Mouse (Mus musculus): Measurements from ENCODE around the gene Gm14851. TPM values are rescaled to one million over a fixed set of nuclear protein-coding genes. Genes with fewer than 3 reads are reported as not detected.
"Not testable (repeated sequence)": the region's sequence is repeated elsewhere in the genome, so short reads cannot be mapped to it uniquely, and the experiment has no call there.

The Gm14851 gene
- not detected in 2 replicates for polyA plus RNA-seq (2015; fragmentation: Nextera tagmentation; extraction: Ambion mirVana)

DNA sequence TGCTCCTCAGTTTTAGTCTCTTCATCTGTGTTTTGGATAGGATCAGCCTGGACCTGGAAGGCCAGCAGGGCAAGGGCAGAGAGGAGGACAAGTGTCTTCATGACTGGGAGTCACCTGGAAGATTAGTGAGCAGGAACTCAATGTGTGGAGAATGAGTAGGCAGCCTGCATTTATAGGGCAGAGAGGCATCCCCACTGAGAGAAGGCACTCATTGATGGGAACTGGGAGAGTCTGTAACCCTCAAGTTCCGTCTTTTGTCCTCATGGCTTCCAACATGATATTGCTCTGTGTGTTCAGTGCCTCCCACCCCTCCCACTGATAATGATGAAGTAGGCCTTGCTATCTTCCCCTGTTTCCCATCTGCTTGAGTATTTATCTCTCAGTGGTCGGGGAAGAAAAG is at the start of gene Gm14851:
Gm14851 (minus strand) TSS at position 101 of the 400 bp plus-strand sequence.
- not testable (repeated sequence) for ATAC-seq; H3K4me2 ChIP-seq (replicated peaks; ENCODE audit: low read depth); H3K36me3 ChIP-seq (ENCODE audit: control insufficient read depth, insufficient read depth); H3K9me3 ChIP-seq (ENCODE audit: control insufficient read depth); H3K4me3 ChIP-seq (ENCODE audit: low read depth, low read length); H3K9ac ChIP-seq (ENCODE audit: low read depth, low read length); H3K27me3 ChIP-seq (replicated peaks; ENCODE audit: control insufficient read depth, insufficient read depth, low read length); H3K27ac ChIP-seq (ENCODE audit: low read depth, low read length); H3K4me1 ChIP-seq (replicated peaks; ENCODE audit: control insufficient read depth, insufficient read depth, low read length)
- WGBS, result 63% methylated on average over 1 of the region's 2 CpGs

DNA sequence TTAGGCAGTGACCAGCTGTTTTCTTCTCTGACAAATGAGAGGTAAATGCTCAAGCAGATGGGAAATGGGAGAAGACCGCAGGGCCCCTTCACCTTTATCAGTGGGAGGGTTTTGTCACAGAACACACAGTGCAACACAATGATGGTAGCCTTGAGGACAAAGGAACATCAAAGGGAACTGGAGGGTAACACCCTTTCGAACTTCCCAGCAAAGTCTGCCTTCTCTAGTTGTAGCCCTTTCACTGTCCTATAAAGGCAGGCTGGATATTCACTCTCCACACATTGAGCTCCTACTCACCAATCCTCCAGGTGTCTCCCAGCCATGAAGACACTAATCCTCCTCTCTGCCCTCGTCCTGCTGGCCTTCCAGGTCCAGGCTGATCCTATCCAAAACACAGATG is 38.5 kb upstream of the Gm14851 start, which contains the start of gene Defa30:
Defa30 (plus strand) TSS at position 301 of the 400 bp plus-strand sequence.
- H3K9ac ChIP-seq (ENCODE audit: low read depth, low read length); H3K9me3 ChIP-seq (ENCODE audit: control insufficient read depth); H3K27me3 ChIP-seq (replicated peaks; ENCODE audit: control insufficient read depth, insufficient read depth, low read length); H3K4me3 ChIP-seq (ENCODE audit: low read depth, low read length); H3K4me2 ChIP-seq (replicated peaks; ENCODE audit: low read depth); ATAC-seq; H3K27ac ChIP-seq (ENCODE audit: low read depth, low read length); H3K36me3 ChIP-seq (ENCODE audit: control insufficient read depth, insufficient read depth); H3K4me1 ChIP-seq (replicated peaks; ENCODE audit: control insufficient read depth, insufficient read depth, low read length): not testable (repeated sequence)
- 47% methylated on average over 3 of the region's 3 CpGs for WGBS

DNA sequence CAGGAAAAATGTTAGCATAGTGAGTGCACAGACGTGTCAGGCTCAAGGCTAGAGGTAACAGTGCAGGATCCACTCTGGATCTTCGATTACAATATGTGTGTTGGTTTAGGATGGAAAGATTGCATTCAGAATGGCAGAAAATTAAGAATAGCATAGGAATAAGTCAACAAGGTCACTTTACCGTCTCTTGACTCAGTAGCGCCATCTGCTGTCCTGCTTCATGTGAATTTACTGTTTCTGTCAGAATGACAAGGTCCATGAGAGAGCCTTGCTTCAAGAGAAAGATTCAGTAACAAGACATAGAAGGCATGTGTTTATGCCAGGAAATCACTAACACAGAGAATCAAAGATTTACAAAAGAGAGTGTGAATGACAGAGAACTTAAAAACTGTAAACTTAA is 2.7 kb downstream of the Gm14851 start:
- no peaks in the 10 kb centered on the region for H3K4me1 ChIP-seq (replicated peaks; ENCODE audit: control insufficient read depth, insufficient read depth, low read length)
- no peak overlapping the region for H3K9ac ChIP-seq (ENCODE audit: low read depth, low read length)
- H3K4me2 ChIP-seq (replicated peaks; ENCODE audit: low read depth), result no peak overlapping the region
- no peak overlapping the region for H3K4me3 ChIP-seq (ENCODE audit: low read depth, low read length)
- no peaks in the 10 kb centered on the region for H3K36me3 ChIP-seq (ENCODE audit: control insufficient read depth, insufficient read depth)
- no peak overlapping the region for H3K27ac ChIP-seq (ENCODE audit: low read depth, low read length)
- H3K9me3 ChIP-seq (ENCODE audit: control insufficient read depth), result no peaks in the 10 kb centered on the region
- H3K27me3 ChIP-seq (replicated peaks; ENCODE audit: control insufficient read depth, insufficient read depth, low read length), result no peaks in the 10 kb centered on the region
- ATAC-seq, result no peak
- TF ChIP-seq CTCF (IDR thresholded peaks at IDR 0.05; ENCODE audit: low read depth), result peak; percentile 52
- 41% methylated on average over 4 of the region's 4 CpGs for WGBS

DNA sequence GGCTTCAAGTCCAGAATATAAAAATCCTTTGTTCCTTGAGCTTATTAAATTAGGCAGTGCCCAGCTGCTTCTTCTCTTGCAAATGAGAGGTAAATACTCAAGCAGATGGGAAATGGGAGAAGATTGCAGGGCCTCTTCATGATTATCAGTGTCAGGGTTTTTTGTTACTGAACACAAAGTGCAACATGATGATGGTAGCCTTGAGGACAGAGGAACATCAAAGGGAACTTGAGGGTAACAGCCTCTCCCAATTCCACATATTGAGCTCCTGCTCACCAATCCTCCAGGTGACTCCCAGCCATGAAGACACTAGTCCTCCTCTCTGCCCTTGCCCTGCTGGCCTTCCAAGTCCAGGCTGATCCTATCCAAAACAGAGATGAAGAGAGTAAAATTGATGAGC is 11.7 kb downstream of the Gm14851 start, which contains the start of gene Defa25:
Defa25 (plus strand) TSS at position 301 of the 400 bp plus-strand sequence.
- H3K4me2 ChIP-seq (replicated peaks; ENCODE audit: low read depth); H3K27ac ChIP-seq (ENCODE audit: low read depth, low read length); H3K9ac ChIP-seq (ENCODE audit: low read depth, low read length); ATAC-seq; H3K4me3 ChIP-seq (ENCODE audit: low read depth, low read length); H3K36me3 ChIP-seq (ENCODE audit: control insufficient read depth, insufficient read depth); H3K4me1 ChIP-seq (replicated peaks; ENCODE audit: control insufficient read depth, insufficient read depth, low read length); H3K9me3 ChIP-seq (ENCODE audit: control insufficient read depth); H3K27me3 ChIP-seq (replicated peaks; ENCODE audit: control insufficient read depth, insufficient read depth, low read length): not testable (repeated sequence)

DNA sequence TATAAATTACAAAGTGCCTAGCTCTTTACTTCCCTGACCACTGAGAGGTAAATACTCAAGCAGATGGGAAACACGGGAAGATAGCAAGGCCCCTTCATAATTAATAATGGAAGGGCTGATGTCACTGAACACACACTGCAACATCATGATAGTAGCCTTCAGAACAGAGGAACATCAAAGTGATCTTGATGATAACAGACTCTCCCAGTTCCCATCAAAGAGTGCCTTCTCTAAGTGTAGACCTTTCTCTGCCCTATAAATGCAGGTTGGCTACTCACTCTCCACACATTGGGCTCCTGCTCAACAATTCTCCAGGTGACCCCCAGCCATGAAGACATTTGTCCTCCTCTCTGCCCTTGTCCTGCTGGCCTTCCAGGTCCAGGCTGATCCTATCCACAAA is 31.1 kb downstream of the Gm14851 start, which contains the start of gene Defa35:
Defa35 (plus strand) TSS at position 301 of the 400 bp plus-strand sequence.
- not testable (repeated sequence) for H3K4me1 ChIP-seq (replicated peaks; ENCODE audit: control insufficient read depth, insufficient read depth, low read length); ATAC-seq; H3K27me3 ChIP-seq (replicated peaks; ENCODE audit: control insufficient read depth, insufficient read depth, low read length); H3K9ac ChIP-seq (ENCODE audit: low read depth, low read length); H3K36me3 ChIP-seq (ENCODE audit: control insufficient read depth, insufficient read depth); H3K27ac ChIP-seq (ENCODE audit: low read depth, low read length); H3K9me3 ChIP-seq (ENCODE audit: control insufficient read depth); H3K4me3 ChIP-seq (ENCODE audit: low read depth, low read length); H3K4me2 ChIP-seq (replicated peaks; ENCODE audit: low read depth)
- 63% methylated on average over 1 of the region's 1 CpGs for WGBS

DNA sequence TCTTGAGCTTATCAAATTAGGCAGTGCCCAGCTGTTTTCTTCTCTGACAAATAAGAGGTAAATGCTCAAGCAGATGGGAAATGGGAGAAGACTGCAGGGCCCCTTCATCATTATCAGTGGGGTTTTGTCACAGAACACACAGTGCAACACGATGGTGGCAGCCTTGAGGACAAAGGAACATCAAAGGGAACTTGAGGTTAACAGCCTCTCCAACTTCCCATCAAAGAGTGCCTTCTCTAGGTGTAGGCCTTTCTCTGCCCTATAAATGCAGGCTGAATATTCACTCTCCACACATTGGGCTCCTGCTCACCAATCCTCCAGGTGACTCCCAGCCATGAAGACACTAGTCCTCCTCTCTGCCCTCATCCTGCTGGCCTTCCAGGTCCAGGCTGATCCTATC is 41.1 kb downstream of the Gm14851 start, which contains the start of gene Defa23:
Defa23 (plus strand) TSS at position 301 of the 400 bp plus-strand sequence.
- not testable (repeated sequence) for H3K27me3 ChIP-seq (replicated peaks; ENCODE audit: control insufficient read depth, insufficient read depth, low read length); H3K27ac ChIP-seq (ENCODE audit: low read depth, low read length)
- WGBS, result no CpG with 5 or more reads among the region's 1 CpGs

More for the DNA sequence above, 41.1 kb downstream of the Gm14851 start, which contains the start of gene Defa23:
- H3K4me3 ChIP-seq (ENCODE audit: low read depth, low read length); H3K36me3 ChIP-seq (ENCODE audit: control insufficient read depth, insufficient read depth); H3K9me3 ChIP-seq (ENCODE audit: control insufficient read depth); H3K4me2 ChIP-seq (replicated peaks; ENCODE audit: low read depth); H3K4me1 ChIP-seq (replicated peaks; ENCODE audit: control insufficient read depth, insufficient read depth, low read length); ATAC-seq; H3K9ac ChIP-seq (ENCODE audit: low read depth, low read length): not testable (repeated sequence)

Other genes with a start within 250 kb of the Gm14851 start
- gene Defb33, start 203.4 kb downstream of the Gm14851 start, polyA plus RNA-seq (2015; fragmentation: Nextera tagmentation; extraction: Ambion mirVana), result not detected in 2 replicates
- gene Gm15056, start 193.4 kb downstream of the Gm14851 start, polyA plus RNA-seq (2015; fragmentation: Nextera tagmentation; extraction: Ambion mirVana), result not detected in 2 replicates
- not detected in 2 replicates for gene Gm6040, start 174.0 kb downstream of the Gm14851 start, polyA plus RNA-seq (2015; fragmentation: Nextera tagmentation; extraction: Ambion mirVana)
- gene AY761185, start 151.3 kb downstream of the Gm14851 start, polyA plus RNA-seq (2015; fragmentation: Nextera tagmentation; extraction: Ambion mirVana), result not detected in 2 replicates
- not detected in 2 replicates for gene Defa21, start 70.5 kb downstream of the Gm14851 start, polyA plus RNA-seq (2015; fragmentation: Nextera tagmentation; extraction: Ambion mirVana)
- not detected in 2 replicates for gene Defa23, start 41.0 kb downstream of the Gm14851 start, polyA plus RNA-seq (2015; fragmentation: Nextera tagmentation; extraction: Ambion mirVana)
- not detected in 2 replicates for gene Defa35, start 31.0 kb downstream of the Gm14851 start, polyA plus RNA-seq (2015; fragmentation: Nextera tagmentation; extraction: Ambion mirVana)
- gene Defa25, start 11.6 kb downstream of the Gm14851 start, polyA plus RNA-seq (2015; fragmentation: Nextera tagmentation; extraction: Ambion mirVana), result not detected in 2 replicates
- gene Defa30, start 38.6 kb upstream of the Gm14851 start, polyA plus RNA-seq (2015; fragmentation: Nextera tagmentation; extraction: Ambion mirVana), result 0.92 and 2.0 TPM in 2 replicates
- gene Defa22, start 66.2 kb upstream of the Gm14851 start, polyA plus RNA-seq (2015; fragmentation: Nextera tagmentation; extraction: Ambion mirVana), result not detected in 2 replicates
- not detected in 2 replicates for gene Defa31, start 95.6 kb upstream of the Gm14851 start, polyA plus RNA-seq (2015; fragmentation: Nextera tagmentation; extraction: Ambion mirVana)
- gene Gm15293, start 105.5 kb upstream of the Gm14851 start, polyA plus RNA-seq (2015; fragmentation: Nextera tagmentation; extraction: Ambion mirVana), result not detected in 2 replicates
- not detected in 2 replicates for gene Gm15292, start 153.7 kb upstream of the Gm14851 start, polyA plus RNA-seq (2015; fragmentation: Nextera tagmentation; extraction: Ambion mirVana)
- not detected in 2 replicates for gene Defa27, start 219.5 kb upstream of the Gm14851 start, polyA plus RNA-seq (2015; fragmentation: Nextera tagmentation; extraction: Ambion mirVana)
- gene Defa29, start 231.0 kb upstream of the Gm14851 start, polyA plus RNA-seq (2015; fragmentation: Nextera tagmentation; extraction: Ambion mirVana), result not detected in 2 replicates